Mouse (Mus musculus) small intestine, adult 2 months (tissue): ENCODE results near the gene Pawr.

Source experiments
- CTCF ChIP-seq: fragments of 200-500 bp; IDR thresholded peaks from 2 replicates; pipeline ENCODE4 v1.5.1; 2012; ENCODE audit warnings: low read depth, mild to moderate bottlenecking, control low read depth, inconsistent platforms, low read length, moderate library complexity, mixed read lengths; ENCODE audit not compliant: insufficient replicate concordance, insufficient read length; ENCODE audit errors: extremely low read depth
- POLR2A ChIP-seq: fragments of 200-500 bp; IDR thresholded peaks from 2 replicates; pipeline ENCODE4 v1.6.1; 2012; ENCODE audit warnings: low read depth, mild to moderate bottlenecking, control low read depth, inconsistent platforms, low read length, moderate library complexity

DNA sequence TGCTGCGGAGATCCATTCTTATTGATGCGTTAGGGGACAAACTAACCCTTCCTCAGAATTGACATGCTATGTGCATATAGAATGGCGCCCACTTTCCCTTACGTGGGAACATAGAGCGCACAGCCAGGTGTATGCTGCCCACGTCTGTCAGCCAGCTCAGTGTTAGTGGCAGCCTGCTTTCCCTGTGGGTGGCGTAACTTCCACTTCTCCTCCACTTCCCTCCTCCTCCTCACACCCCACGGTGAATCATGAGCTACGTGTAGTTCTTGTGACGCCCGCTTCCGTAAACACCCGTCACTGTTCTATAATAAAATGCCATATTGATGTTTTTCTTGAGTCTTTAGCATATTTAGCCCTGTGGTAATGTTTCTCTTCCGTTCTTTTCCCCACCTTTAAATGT, 63.7 kb downstream of the Pawr start:
- TF ChIP-seq CTCF (no peak), POLR2A (no peak)
